Mouse (Mus musculus): ENCODE measurements around the gene Prdm12. TPM values are rescaled to one million over a fixed set of nuclear protein-coding genes. Genes with fewer than 3 reads are reported as not detected.

Prdm12 gene
- polyA plus RNA-seq (2015; fragmentation: Nextera tagmentation; extraction: Ambion mirVana), result not detected in 2 replicates

GRCm38 (mm10) chr2:31639901-31640608, at the start of gene Prdm12:
TSS of gene Prdm12 (plus strand) at chr2:31640037.

GRCm38 (mm10) chr2:31670551-31671035, 30.8 kb downstream of the Prdm12 start, which contains the start of gene Exosc2:
TSS of gene Exosc2 (plus strand) at chr2:31670715.

GRCm38 (mm10) chr2:31688074-31688925, 48.5 kb downstream of the Prdm12 start, which contains the start of gene Abl1:
TSS of gene Abl1 (plus strand) at chr2:31688376.

Small RNA genes lying within 50 kb of the gene (microRNA-seq; reads per million reads assigned to microRNA genes)
- gene Mir6998, result 0.81 to 1.5 reads per million in 2 experiments

Other genes starting within 250 kb of the Prdm12 start
- 3.3 and 3.8 TPM in 2 replicates for gene Ass1, start 169.8 kb upstream of the Prdm12 start, polyA plus RNA-seq (2015; fragmentation: Nextera tagmentation; extraction: Ambion mirVana)
- 35.9 and 37.8 TPM in 2 replicates for gene Fubp3, start 67.4 kb upstream of the Prdm12 start, polyA plus RNA-seq (2015; fragmentation: Nextera tagmentation; extraction: Ambion mirVana)
- gene Exosc2, start 30.7 kb downstream of the Prdm12 start, polyA plus RNA-seq (2015; fragmentation: Nextera tagmentation; extraction: Ambion mirVana), result 16.4 and 18.4 TPM in 2 replicates
- gene Abl1, start 48.3 kb downstream of the Prdm12 start, polyA plus RNA-seq (2015; fragmentation: Nextera tagmentation; extraction: Ambion mirVana), result 13.5 and 16.0 TPM in 2 replicates
- gene Qrfp, start 170.5 kb downstream of the Prdm12 start, polyA plus RNA-seq (2015; fragmentation: Nextera tagmentation; extraction: Ambion mirVana), result 0.06 TPM in 1 of 2 replicates, not detected in the other
- gene Fibcd1, start 206.0 kb downstream of the Prdm12 start, polyA plus RNA-seq (2015; fragmentation: Nextera tagmentation; extraction: Ambion mirVana), result not detected in 2 replicates
- gene Lamc3, start 247.3 kb downstream of the Prdm12 start, polyA plus RNA-seq (2015; fragmentation: Nextera tagmentation; extraction: Ambion mirVana), result 0.05 TPM in 1 of 2 replicates, not detected in the other